ENCODE assay signal across 8 mouse cellular contexts in genomic region chr6:100479455-100479854, GRCm38 (mm10).
"Had no signal": no experiment of that assay in that cellular context is flagged by ENCODE, and none has a peak within 500 bp of the region (broad histone marks: within the 10 kb centered on the region; RNA-seq: fewer than 3 reads in every experiment).

No protein-coding gene starts in this region.

- ATAC-seq: inflammation-experienced regulatory T-cells, adult 6 months; intestine, embryonic 15.5 days; intestine, postnatal 0 days; liver, embryonic 12.5 days had no signal

- DNase-seq: gastrocnemius, postnatal 36 days; heart, adult 11 months; heart, adult 2 months; heart, postnatal 36 days had no signal
